Mouse (Mus musculus): ENCODE data around the gene Kcnd3. TPM values are rescaled to one million over a fixed set of nuclear protein-coding genes. Genes with fewer than 3 reads are reported as not detected.

The Kcnd3 gene
- polyA plus RNA-seq, 1 experiment: 0.58 TPM

- no peaks in the 10 kb centered on the region for H3K27me3 ChIP-seq (ENCODE audit: control insufficient read depth, insufficient read depth, low read length)
- H3K27ac ChIP-seq (ENCODE audit: control insufficient read depth, insufficient read depth, low read length): no peak overlapping the region
- H3K4me3 ChIP-seq (ENCODE audit: control insufficient read depth, insufficient read depth, low read length): peak overlapping the region; percentile 94
- no peak for TF ChIP-seq CTCF (IDR thresholded peaks at IDR 0.05; ENCODE audit: borderline replicate concordance, control insufficient read depth, extremely low read depth, insufficient read depth, low read length, poor library complexity)
- TF ChIP-seq POLR2A (IDR thresholded peaks at IDR 0.05; ENCODE audit: control insufficient read depth, extremely low read depth, insufficient read depth, low read length, poor library complexity): no peak
- no peak for DNase-seq
- H3K36me3 ChIP-seq (ENCODE audit: control insufficient read depth, insufficient read depth, low read length): peaks cover 13% of the 10 kb centered on the region
- 9% methylated on average over 60 of the region's 60 CpGs for WGBS
- H3K4me1 ChIP-seq (replicated peaks; ENCODE audit: control insufficient read depth, insufficient read depth, low read length): no peaks in the 10 kb centered on the region
Observed at GRCm38 (mm10) chr3:105686394-105687323, 234.5 kb downstream of the Kcnd3 start.

- TF ChIP-seq CTCF (IDR thresholded peaks at IDR 0.05; ENCODE audit: borderline replicate concordance, control insufficient read depth, extremely low read depth, insufficient read depth, low read length, poor library complexity): peak; percentile 99
- peak; percentile 68 for TF ChIP-seq POLR2A (IDR thresholded peaks at IDR 0.05; ENCODE audit: control insufficient read depth, extremely low read depth, insufficient read depth, low read length, poor library complexity)
- H3K4me1 ChIP-seq (replicated peaks; ENCODE audit: control insufficient read depth, insufficient read depth, low read length): no peaks in the 10 kb centered on the region
- H3K27me3 ChIP-seq (ENCODE audit: control insufficient read depth, insufficient read depth, low read length): no peaks in the 10 kb centered on the region
- H3K27ac ChIP-seq (ENCODE audit: control insufficient read depth, insufficient read depth, low read length): peak within 1 kb of the TSS; percentile 32
- peaks cover 10% of the 10 kb centered on the region; the same call in 1 of the 2 replicates for H3K36me3 ChIP-seq (ENCODE audit: control insufficient read depth, insufficient read depth, low read length)
- WGBS: under 1% methylated on average over 72 of the region's 72 CpGs
- DNase-seq: peak; percentile 94
- H3K4me3 ChIP-seq (ENCODE audit: control insufficient read depth, insufficient read depth, low read length): peak within 1 kb of the TSS; percentile 94
Observed at GRCm38 (mm10) chr3:105687324-105688060, 235.4 kb downstream of the Kcnd3 start, which contains the start of gene Ddx20. Gene Ddx20, minus strand, starts transcription at chr3:105687574.

GRCm38 (mm10) chr3:105688536-105688935 is 236.4 kb downstream of the Kcnd3 start:
- no peak for TF ChIP-seq CTCF (IDR thresholded peaks at IDR 0.05; ENCODE audit: borderline replicate concordance, control insufficient read depth, extremely low read depth, insufficient read depth, low read length, poor library complexity)
- TF ChIP-seq POLR2A (IDR thresholded peaks at IDR 0.05; ENCODE audit: control insufficient read depth, extremely low read depth, insufficient read depth, low read length, poor library complexity): no peak
- H3K27me3 ChIP-seq (ENCODE audit: control insufficient read depth, insufficient read depth, low read length): no peaks in the 10 kb centered on the region
- H3K27ac ChIP-seq (ENCODE audit: control insufficient read depth, insufficient read depth, low read length): no peak overlapping the region
- H3K4me1 ChIP-seq (replicated peaks; ENCODE audit: control insufficient read depth, insufficient read depth, low read length): no peaks in the 10 kb centered on the region
- H3K36me3 ChIP-seq (ENCODE audit: control insufficient read depth, insufficient read depth, low read length): no peaks in the 10 kb centered on the region; the same call in 1 of the 2 replicates
- 60% methylated on average over 2 of the region's 2 CpGs for WGBS
- no peak for DNase-seq
- H3K4me3 ChIP-seq (ENCODE audit: control insufficient read depth, insufficient read depth, low read length): no peak overlapping the region

- TF ChIP-seq POLR2A (IDR thresholded peaks at IDR 0.05; ENCODE audit: control insufficient read depth, extremely low read depth, insufficient read depth, low read length, poor library complexity) (no peak), CTCF (IDR thresholded peaks at IDR 0.05; ENCODE audit: borderline replicate concordance, control insufficient read depth, extremely low read depth, insufficient read depth, low read length, poor library complexity) (no peak)
- Histone ChIP-seq H3K4me3 (ENCODE audit: control insufficient read depth, insufficient read depth, low read length) (no peak overlapping the region), H3K36me3 (ENCODE audit: control insufficient read depth, insufficient read depth, low read length) (no peaks in the 10 kb centered on the region), H3K4me1 (replicated peaks; ENCODE audit: control insufficient read depth, insufficient read depth, low read length) (no peaks in the 10 kb centered on the region), H3K27me3 (ENCODE audit: control insufficient read depth, insufficient read depth, low read length) (no peaks in the 10 kb centered on the region), H3K27ac (ENCODE audit: control insufficient read depth, insufficient read depth, low read length) (no peak overlapping the region)
- WGBS: 90% methylated on average over 14 of the region's 14 CpGs
- no peak for DNase-seq
Observed at GRCm38 (mm10) chr3:105693327-105694080, 241.4 kb downstream of the Kcnd3 start.

DNA sequence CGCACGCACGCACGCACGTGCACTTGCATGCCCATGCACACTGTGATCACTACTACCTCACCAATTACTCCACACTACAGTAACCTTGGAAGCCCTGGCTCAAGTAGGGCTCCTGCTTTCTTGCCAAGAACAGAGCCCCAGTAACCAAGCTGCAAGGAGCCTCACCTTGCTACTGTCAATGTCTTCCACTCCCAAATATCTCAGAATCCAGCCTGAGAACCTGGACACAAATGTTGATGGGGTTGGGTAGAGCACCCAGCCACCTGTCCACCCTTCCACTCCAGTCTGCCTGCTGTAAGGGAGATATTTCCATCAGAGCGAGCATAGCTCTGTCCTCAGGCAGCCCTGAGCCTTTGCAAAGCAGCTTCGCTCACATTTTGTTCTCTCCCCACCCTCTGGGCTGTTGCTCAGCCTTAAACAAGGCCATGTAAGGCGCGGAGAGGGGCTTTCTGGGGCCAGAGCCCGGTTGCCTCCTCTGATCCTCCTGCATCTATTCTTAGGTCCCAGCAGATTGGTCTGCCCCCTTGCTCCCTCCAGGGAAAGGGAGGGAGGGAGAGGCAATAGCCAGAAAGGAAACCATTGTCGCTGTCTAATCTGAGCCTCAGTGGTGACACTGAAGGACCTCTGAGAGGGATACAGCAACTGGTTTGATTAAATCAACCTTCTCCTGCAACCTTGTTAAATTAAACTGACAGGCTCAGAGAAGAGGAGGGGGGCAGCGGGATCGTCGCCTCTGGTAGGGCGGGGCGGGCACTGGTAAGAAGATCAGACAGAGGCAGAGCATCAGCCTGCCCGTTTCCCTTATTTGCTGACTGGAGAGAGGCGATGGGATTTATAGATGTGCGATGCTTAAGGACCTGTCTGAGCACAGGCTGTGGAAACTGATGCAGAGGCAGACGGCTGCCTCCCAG is 243.6 kb downstream of the Kcnd3 start:
- Histone ChIP-seq H3K36me3 (ENCODE audit: control insufficient read depth, insufficient read depth, low read length) (no peaks in the 10 kb centered on the region), H3K27ac (ENCODE audit: control insufficient read depth, insufficient read depth, low read length) (no peak overlapping the region), H3K4me1 (replicated peaks; ENCODE audit: control insufficient read depth, insufficient read depth, low read length) (no peaks in the 10 kb centered on the region), H3K27me3 (ENCODE audit: control insufficient read depth, insufficient read depth, low read length) (no peaks in the 10 kb centered on the region), H3K4me3 (ENCODE audit: control insufficient read depth, insufficient read depth, low read length) (no peak overlapping the region)
- TF ChIP-seq CTCF (IDR thresholded peaks at IDR 0.05; ENCODE audit: borderline replicate concordance, control insufficient read depth, extremely low read depth, insufficient read depth, low read length, poor library complexity) (no peak), POLR2A (IDR thresholded peaks at IDR 0.05; ENCODE audit: control insufficient read depth, extremely low read depth, insufficient read depth, low read length, poor library complexity) (no peak)
- WGBS: 86% methylated on average over 20 of the region's 20 CpGs
- DNase-seq: no peak

Measured in thymus, adult 2 months (tissue).